Mouse (Mus musculus) adrenal gland, postnatal 4 days (tissue): Measurements from ENCODE around the gene Tas1r3. TPM values are rescaled to one million over a fixed set of nuclear protein-coding genes. Genes with fewer than 3 reads are reported as not detected.

Experiments
- DNase-seq, 2 experiments: peaks; one replicate each; pipeline ENCODE4 v3.0.0; 2021 to 2022; ENCODE audit warnings: low spot score in 2 of 2, mixed read lengths in 2 of 2
- total RNA-seq, 2 experiments: library from RNA; stranded (reverse); gene quantifications; 2 replicates each; pipeline ENCODE4 v1.2.3; 2021

Tas1r3 gene
- total RNA-seq, 2 experiments from 2014 or later: 0.85 to 0.92 TPM

- DNase-seq: no peak
Measured at GRCm38 (mm10) chr4:155843231-155843630, 19.9 kb downstream of the Tas1r3 start.

- no peak for DNase-seq
Measured at GRCm38 (mm10) chr4:155841651-155842270, 21.4 kb downstream of the Tas1r3 start.

DNA sequence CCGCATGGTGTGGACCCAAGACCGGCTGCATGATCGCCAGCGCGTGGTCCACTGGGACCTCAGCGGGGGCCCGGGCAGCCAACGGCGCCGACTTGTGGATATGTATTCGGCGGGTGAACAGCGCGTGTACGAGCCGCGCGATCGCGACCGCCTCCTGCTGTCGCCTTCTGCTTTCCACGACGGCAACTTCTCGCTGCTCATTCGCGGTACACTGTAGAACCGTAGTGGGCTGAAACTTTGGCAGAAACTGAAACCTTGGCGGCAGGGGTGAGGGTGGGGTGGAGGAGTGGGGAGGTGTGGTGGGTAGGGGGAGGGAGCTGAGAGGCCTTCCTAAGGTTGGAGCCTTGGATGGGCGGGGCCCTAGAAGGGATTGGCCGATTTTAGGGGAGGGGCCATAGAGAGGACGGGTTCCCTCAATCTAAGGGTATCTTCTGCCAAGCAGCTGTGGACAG lies 22.1 kb downstream of the Tas1r3 start:
- no peak for DNase-seq

DNA sequence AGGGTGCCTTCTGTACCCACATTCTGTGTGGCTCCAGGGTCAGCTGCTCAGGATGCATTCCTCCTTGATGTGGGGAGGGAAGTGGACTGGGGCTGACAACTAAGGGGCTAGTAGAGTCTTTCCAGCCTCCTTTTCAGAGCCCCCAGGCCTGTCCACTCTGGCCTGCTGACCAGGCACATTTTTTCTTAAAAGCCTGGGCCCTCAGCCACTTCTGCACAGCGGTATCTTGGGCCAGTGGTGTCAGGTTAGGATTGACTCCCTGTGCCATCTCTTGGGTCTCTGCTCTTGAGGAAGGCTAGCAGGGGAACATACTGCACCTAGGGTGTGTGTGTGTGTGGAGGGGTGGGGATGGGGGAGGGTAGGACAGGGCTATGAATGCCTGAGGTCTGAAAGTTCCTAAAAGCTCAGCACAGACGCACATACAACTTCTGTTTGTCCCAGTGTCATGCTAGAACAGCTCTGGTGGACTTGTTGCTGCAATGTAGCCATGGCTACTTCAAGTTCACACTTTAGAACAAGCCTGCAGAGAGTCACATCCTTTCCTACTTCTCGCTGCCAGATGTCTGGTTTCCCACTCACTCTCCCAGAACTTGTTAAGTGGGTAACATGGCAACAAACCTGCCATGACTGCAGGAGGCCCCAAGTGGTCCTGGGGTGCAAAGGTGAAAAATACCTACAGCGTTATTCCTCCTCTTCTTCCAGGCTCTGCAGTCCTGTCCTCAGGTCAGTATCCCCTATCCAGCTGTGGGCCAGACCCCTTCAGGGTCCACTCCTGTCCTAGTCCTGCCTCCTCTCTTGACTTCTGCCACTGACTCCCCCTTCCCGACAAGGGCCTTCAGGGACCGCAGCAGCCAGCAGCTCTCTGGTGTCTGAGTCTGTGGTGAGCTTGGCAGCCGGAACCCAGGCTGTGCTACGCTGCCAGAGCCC lies 22.8 kb downstream of the Tas1r3 start:
- no peak for DNase-seq

- DNase-seq: peak; percentile 64 to 65
Measured at GRCm38 (mm10) chr4:155839483-155839910, 23.7 kb downstream of the Tas1r3 start, which contains the start of gene Mxra8. Gene Mxra8, plus strand, starts transcription at chr4:155839680.

- DNase-seq: no peak
Measured at GRCm38 (mm10) chr4:155838187-155839153, 24.7 kb downstream of the Tas1r3 start.

- DNase-seq: no peak
Measured at GRCm38 (mm10) chr4:155837404-155838010, 25.7 kb downstream of the Tas1r3 start.

DNA sequence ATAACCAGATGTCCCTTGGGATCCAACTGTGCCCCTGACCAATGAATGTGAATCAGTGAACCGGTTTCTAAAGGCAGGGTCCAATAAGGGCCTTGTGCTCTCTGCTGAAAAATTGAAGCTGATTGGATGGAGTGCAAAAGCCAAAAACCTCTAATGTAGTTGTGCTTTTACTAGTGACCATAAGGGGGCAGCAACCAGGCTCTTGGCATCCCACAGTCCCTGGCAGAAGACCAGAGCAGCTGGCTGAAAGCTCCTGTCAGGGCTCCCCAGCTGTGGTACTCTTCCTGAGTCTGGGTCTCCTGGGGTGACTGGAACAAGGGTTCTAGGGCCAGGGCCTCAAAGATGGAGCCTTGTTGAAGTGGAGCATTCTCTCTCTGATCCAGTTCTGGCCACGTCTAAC lies 29.3 kb downstream of the Tas1r3 start:
- DNase-seq: peak in 1 of 2 experiments; percentile 69

DNA sequence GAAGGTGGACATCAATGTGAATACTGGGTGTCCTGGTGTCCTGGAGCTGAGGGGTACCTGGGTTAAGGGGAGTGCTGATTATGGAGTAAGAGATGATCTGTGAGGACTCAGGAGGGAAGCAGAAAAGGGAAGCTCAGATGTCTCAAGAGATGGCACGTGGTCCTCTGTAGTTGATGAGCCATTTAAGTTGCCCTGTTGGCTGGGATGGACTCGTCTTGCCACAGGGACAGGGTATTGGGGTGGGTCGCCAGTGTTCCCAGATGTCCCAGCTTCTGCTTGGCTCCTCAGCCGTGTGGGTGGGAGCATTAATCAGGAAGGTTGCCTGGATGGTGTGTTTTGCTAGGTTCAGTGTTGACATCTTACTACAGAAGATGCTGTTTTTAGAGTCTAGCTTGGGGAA lies 29.9 kb downstream of the Tas1r3 start:
- no peak for DNase-seq

GRCm38 (mm10) chr4:155832321-155832720 lies 30.8 kb downstream of the Tas1r3 start:
- no peak for DNase-seq

DNA sequence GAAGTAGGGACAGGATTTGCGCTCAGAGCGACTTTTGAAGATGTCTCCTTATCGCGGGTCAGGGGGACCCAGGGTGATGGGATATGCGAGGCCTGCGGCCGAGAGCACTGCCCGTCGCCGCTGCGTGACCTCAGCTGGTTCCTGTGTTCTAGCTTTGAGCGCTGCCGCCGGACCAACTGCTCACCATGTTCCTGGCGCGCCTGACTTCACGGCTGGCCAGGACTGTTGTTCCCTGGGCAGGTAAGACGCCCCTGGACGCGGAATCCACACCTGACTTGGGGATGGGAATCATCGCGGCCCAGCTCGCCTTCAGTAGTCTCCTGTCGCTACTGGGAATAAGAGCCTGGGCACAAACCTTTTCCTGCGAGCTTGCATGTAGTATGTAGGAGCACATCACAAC lies 31.3 kb downstream of the Tas1r3 start:
- DNase-seq: no peak

GRCm38 (mm10) chr4:155831205-155831766 lies 31.9 kb downstream of the Tas1r3 start, which contains the start of gene Aurkaip1:
Gene Aurkaip1, plus strand, starts transcription at chr4:155831272.
- DNase-seq: peak; percentile 86 to 95

- no peak for DNase-seq
Measured at GRCm38 (mm10) chr4:155830596-155830995, 32.6 kb downstream of the Tas1r3 start.

GRCm38 (mm10) chr4:155829866-155830265 lies 33.3 kb downstream of the Tas1r3 start:
- DNase-seq: no peak

DNA sequence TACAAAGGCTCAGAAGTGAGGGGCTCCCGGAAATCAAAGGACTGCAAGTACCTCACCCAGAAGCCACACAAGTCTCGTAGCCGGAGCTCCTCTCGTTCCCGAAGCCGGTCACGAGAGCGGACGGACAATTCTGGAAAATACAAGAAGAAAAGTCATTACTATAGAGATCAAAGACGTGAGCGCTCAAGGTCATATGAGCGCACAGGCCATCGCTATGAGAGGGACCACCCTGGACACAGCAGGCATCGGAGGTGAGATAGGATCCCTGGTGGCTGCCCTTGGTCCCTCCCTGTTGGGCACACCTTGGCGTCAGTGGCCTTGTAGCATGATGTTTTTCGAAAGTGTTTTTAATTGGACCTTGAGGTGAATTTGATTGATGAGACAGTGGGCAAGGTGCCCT lies 39.7 kb downstream of the Tas1r3 start:
- DNase-seq: no peak

GRCm38 (mm10) chr4:155821025-155821424 lies 42.1 kb downstream of the Tas1r3 start:
- no peak for DNase-seq

DNA sequence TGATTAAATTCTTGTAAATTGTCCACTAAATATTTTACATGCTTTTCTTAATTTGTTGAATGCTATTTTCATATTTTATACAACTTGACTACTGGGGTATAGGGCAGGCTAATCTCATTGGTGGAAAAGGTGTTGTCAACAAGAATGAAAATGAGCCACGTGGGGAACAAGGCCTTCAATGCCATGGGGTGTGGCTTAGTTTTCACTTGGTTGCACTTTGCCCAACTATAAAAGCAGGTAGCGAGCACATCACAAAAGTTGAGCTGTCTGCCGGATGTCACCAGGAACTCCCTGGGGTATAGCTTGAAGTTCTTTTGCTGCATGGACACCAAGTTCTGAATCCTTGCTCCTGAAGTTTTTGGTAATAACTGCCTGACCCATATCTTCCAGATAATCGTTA lies 45.6 kb downstream of the Tas1r3 start:
- DNase-seq: no peak

GRCm38 (mm10) chr4:155812665-155813181 lies 50.4 kb downstream of the Tas1r3 start:
- no peak for DNase-seq

GRCm38 (mm10) chr4:155811929-155812664 lies 51.1 kb downstream of the Tas1r3 start, which contains the start of gene Ccnl2:
Gene Ccnl2, plus strand, starts transcription at chr4:155812489.
- peak; percentile 82 to 91 for DNase-seq
